Comparison of ENCODE assay signal across 24 mouse cellular contexts in genomic region chr10:111826033-111826754, GRCm38 (mm10).
DNase-seq lines count a peak whose midpoint lies in the region; ATAC-seq and TF ChIP-seq lines count a peak whose summit lies in the region.
"Had no signal": no experiment of that assay in that cellular context is flagged by ENCODE, and none has a peak within 500 bp of the region (broad histone marks: within the 10 kb centered on the region; RNA-seq: fewer than 3 reads in every experiment).

No protein-coding gene starts in this region.

- ATAC-seq in heart, embryonic 14.5 days (ENCODE audit: insufficient number of reproducible peaks, insufficient read depth, low FRiP score, low read depth): no peak
- no peak for ATAC-seq in lung, postnatal 0 days
- ATAC-seq: CD4-positive, CD25-positive, alpha-beta regulatory T cell, adult 4 months; forebrain, postnatal 0 days; intestine, embryonic 15.5 days; midbrain, embryonic 13.5 days had no signal

- H3K27me3 ChIP-seq in heart, embryonic 14.5 days (ENCODE audit: control insufficient read depth, insufficient read depth, low read length): no peaks in the 10 kb centered on the region
- H3K27me3 ChIP-seq in lung, postnatal 0 days (replicated peaks; ENCODE audit: insufficient read depth, low read length): no peaks in the 10 kb centered on the region
- H3K27me3 ChIP-seq: hindbrain, embryonic 15.5 days; intestine, embryonic 15.5 days; limb, embryonic 15.5 days; megakaryocyte, embryonic 14.5 days; midbrain, embryonic 13.5 days; neural tube, embryonic 12.5 days had no signal

- peak overlapping the region; percentile 39 for H3K4me2 ChIP-seq in heart, embryonic 14.5 days (ENCODE audit: low read length)
- no peak overlapping the region for H3K4me2 ChIP-seq in lung, postnatal 0 days (replicated peaks; ENCODE audit: low read depth, low read length)
- H3K4me2 ChIP-seq: hindbrain, embryonic 15.5 days; intestine, embryonic 15.5 days; limb, embryonic 15.5 days; midbrain, embryonic 13.5 days; neural tube, embryonic 12.5 days had no signal

- no peak overlapping the region for H3K4me3 ChIP-seq in heart, embryonic 14.5 days (ENCODE audit: control insufficient read depth in 1 of 2, insufficient read depth in 1 of 2, low read depth in 1 of 2, low read length in 2 of 2)
- H3K4me3 ChIP-seq in lung, postnatal 0 days (ENCODE audit: low read depth, low read length): no peak overlapping the region
- H3K4me3 ChIP-seq: hindbrain, embryonic 15.5 days; intestine, embryonic 15.5 days; limb, embryonic 15.5 days; megakaryocyte, embryonic 14.5 days; midbrain, embryonic 13.5 days; neural tube, embryonic 12.5 days had no signal

- peaks cover 9 to 17% of the 10 kb centered on the region in 2 experiments for H3K4me1 ChIP-seq in heart, embryonic 14.5 days (ENCODE audit: control insufficient read depth in 2 of 2, insufficient read depth in 2 of 2, low read length in 2 of 2)
- no peaks in the 10 kb centered on the region for H3K4me1 ChIP-seq in lung, postnatal 0 days (ENCODE audit: insufficient read depth, low read depth, low read length)
- H3K4me1 ChIP-seq: hindbrain, embryonic 15.5 days; intestine, embryonic 15.5 days; midbrain, embryonic 13.5 days; neural tube, embryonic 12.5 days had no signal

- intact Hi-C loops in gastrocnemius, postnatal 36 days (cut with DNase I): no loop called here

- TF ChIP-seq CTCF in lung, postnatal 0 days (IDR thresholded peaks at IDR 0.05): no peak

- no peaks in the 10 kb centered on the region for H3K36me3 ChIP-seq in heart, embryonic 14.5 days (ENCODE audit: control insufficient read depth, insufficient read depth, low read length)
- no peaks in the 10 kb centered on the region for H3K36me3 ChIP-seq in lung, postnatal 0 days (ENCODE audit: insufficient read depth, low read length)
- H3K36me3 ChIP-seq: hindbrain, embryonic 15.5 days; intestine, embryonic 15.5 days; limb, embryonic 15.5 days; midbrain, embryonic 13.5 days; neural tube, embryonic 12.5 days had no signal

- 35% methylated on average over 4 of the region's 4 CpGs for WGBS in heart, embryonic 14.5 days
- 73% methylated on average over 4 of the region's 4 CpGs for WGBS in lung, postnatal 0 days

- TF ChIP-seq EP300 in lung, postnatal 0 days (IDR thresholded peaks at IDR 0.05): peak; percentile 72

- no peaks in the 10 kb centered on the region for H3K9me3 ChIP-seq in heart, embryonic 14.5 days (ENCODE audit: control insufficient read depth, low read length)
- H3K9me3 ChIP-seq in lung, postnatal 0 days (ENCODE audit: low read length): no peaks in the 10 kb centered on the region
- H3K9me3 ChIP-seq: hindbrain, embryonic 15.5 days; intestine, embryonic 15.5 days; limb, embryonic 15.5 days; megakaryocyte, embryonic 14.5 days; midbrain, embryonic 13.5 days; neural tube, embryonic 12.5 days had no signal

- DNase-seq in embryo, embryonic 10 days (ENCODE audit: low spot score): peak; percentile 43
- DNase-seq in embryo, embryonic 9.5 days (ENCODE audit: extremely low spot score): no peak
- no peak for DNase-seq in heart, adult 18-20 months
- no peak for DNase-seq in lung, postnatal 0 days (ENCODE audit: low spot score)
- no peak for DNase-seq in lung, postnatal 14 days
- peak; percentile 21 for DNase-seq in telencephalon, adult 2 months (ENCODE audit: low read depth, low spot score)
- DNase-seq in gastrocnemius, postnatal 36 days: no peak
- DNase-seq: adrenal gland, postnatal 14 days; cerebellum, adult 8-10 months; cerebellum, postnatal 36 days; forebrain, postnatal 0 days; heart, postnatal 4 days; kidney, postnatal 25 days; layer of hippocampus, postnatal 36 days; lung, adult 18-20 months; thymus, postnatal 14 days had no signal

- no peak overlapping the region for H3K9ac ChIP-seq in heart, embryonic 14.5 days (ENCODE audit: low read length)
- H3K9ac ChIP-seq in lung, postnatal 0 days (replicated peaks; ENCODE audit: low read depth): no peak overlapping the region
- H3K9ac ChIP-seq: forebrain, postnatal 0 days; hindbrain, embryonic 15.5 days; intestine, embryonic 15.5 days; limb, embryonic 15.5 days; midbrain, embryonic 13.5 days; neural tube, embryonic 12.5 days had no signal

- H3K27ac ChIP-seq in heart, embryonic 14.5 days (replicated peaks in 1 of 2; ENCODE audit: control insufficient read depth in 1 of 2, insufficient read depth in 1 of 2, low read depth in 2 of 2, low read length in 2 of 2): peak overlapping the region in 1 of 2 experiments; percentile 28; a peak in 2 of 4 replicates
- no peak overlapping the region for H3K27ac ChIP-seq in lung, postnatal 0 days (ENCODE audit: low read length)
- H3K27ac ChIP-seq: hindbrain, embryonic 15.5 days; intestine, embryonic 15.5 days; limb, embryonic 15.5 days; midbrain, embryonic 13.5 days; neural tube, embryonic 12.5 days had no signal

Comparison
In these comparisons a context has a peak if more than half of its experiments do, and no peak if none do; other contexts are left out.
1. DNase-seq: peak in embryo, embryonic 10 days (single experiment) and telencephalon, adult 2 months (single experiment); none in embryo, embryonic 9.5 days (single experiment), heart, adult 18-20 months (0 of 2), lung, postnatal 0 days (single experiment), lung, postnatal 14 days (single experiment) and gastrocnemius, postnatal 36 days (0 of 2).